Mouse (Mus musculus) midbrain, embryonic 10.5 days (tissue): ENCODE data around the gene Eif5. TPM values are rescaled to one million over a fixed set of nuclear protein-coding genes. Genes with fewer than 3 reads are reported as not detected.

Experiments
- DNase-seq: peaks from one replicate; pipeline ENCODE4 v3.0.0-alpha.2; 2017; ENCODE audit warnings: low spot score
- H3K27ac ChIP-seq: fragments of 300-500 bp; sonication (generic); replicated peaks from 2 replicates; pipeline ENCODE4 v1.5.1; 2016; ENCODE audit warnings: mild to moderate bottlenecking
- H3K27me3 ChIP-seq: fragments of 300-500 bp; sonication (generic); 2 replicates; pipeline ENCODE4 v1.6.1; 2016; ENCODE audit warnings: low read depth, mild to moderate bottlenecking; ENCODE audit not compliant: poor library complexity, severe bottlenecking
- H3K36me3 ChIP-seq: fragments of 300-500 bp; sonication (generic); 2 replicates; pipeline ENCODE4 v1.6.1; 2016; ENCODE audit warnings: mild to moderate bottlenecking, moderate library complexity
- H3K4me1 ChIP-seq: fragments of 300-500 bp; sonication (generic); 2 replicates; pipeline ENCODE4 v1.6.1; 2016
- H3K4me3 ChIP-seq: fragments of 300-500 bp; sonication (generic); 2 replicates; pipeline ENCODE4 v1.5.1; 2016; ENCODE audit warnings: mild to moderate bottlenecking, moderate library complexity
- H3K9me3 ChIP-seq: fragments of 300-500 bp; sonication (generic); replicated peaks from 2 replicates; pipeline ENCODE4 v1.6.1; 2016; ENCODE audit warnings: mild to moderate bottlenecking
- WGBS: fragments of 180-500 bp; shearing (Covaris S2); methylation state at CpG from one replicate; pipeline ENCODE4 v1.1.7; 2016; 5-methylcytosine and 5-hydroxymethylcytosine counted together
- polyA plus RNA-seq: library from polyadenylated mRNA; unstranded; fragments of >200 nt; fragmentation: Nextera tagmentation; extraction: Ambion mirVana; gene quantifications from 2 replicates; pipeline ENCODE4 v1.2.1, GENCODE M21; 2016

Eif5 gene
- polyA plus RNA-seq, 1 experiment from 2014 or later, result 786 TPM

DNA sequence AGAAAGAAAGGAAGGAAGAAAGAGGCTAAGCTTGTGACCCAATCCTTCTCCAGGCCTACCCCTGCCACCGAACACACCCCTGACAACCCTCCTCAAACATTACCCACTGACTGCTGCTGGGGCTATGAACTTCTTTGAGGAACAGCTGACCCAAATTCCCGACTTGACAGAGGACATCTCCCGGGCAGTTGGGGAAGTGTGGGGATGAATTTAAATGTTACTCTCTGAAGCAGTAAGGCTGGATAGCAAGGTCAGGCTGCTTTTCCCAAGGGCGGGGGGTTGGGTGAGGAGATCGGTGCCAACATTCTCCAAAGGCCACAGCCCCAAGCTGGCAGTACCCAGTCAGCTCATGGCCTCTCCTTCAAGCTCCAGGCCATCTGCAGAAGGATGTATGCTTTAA, 24.1 kb upstream of the Eif5 start:
- no peaks in the 10 kb centered on the region for H3K9me3 ChIP-seq
- H3K27ac ChIP-seq, result no peak overlapping the region
- H3K36me3 ChIP-seq, result no peaks in the 10 kb centered on the region
- H3K4me1 ChIP-seq, result no peaks in the 10 kb centered on the region
- no peak for DNase-seq
- H3K27me3 ChIP-seq, result no peaks in the 10 kb centered on the region
- H3K4me3 ChIP-seq, result no peak overlapping the region
- WGBS, result 78% methylated on average over 5 of the region's 5 CpGs

DNA sequence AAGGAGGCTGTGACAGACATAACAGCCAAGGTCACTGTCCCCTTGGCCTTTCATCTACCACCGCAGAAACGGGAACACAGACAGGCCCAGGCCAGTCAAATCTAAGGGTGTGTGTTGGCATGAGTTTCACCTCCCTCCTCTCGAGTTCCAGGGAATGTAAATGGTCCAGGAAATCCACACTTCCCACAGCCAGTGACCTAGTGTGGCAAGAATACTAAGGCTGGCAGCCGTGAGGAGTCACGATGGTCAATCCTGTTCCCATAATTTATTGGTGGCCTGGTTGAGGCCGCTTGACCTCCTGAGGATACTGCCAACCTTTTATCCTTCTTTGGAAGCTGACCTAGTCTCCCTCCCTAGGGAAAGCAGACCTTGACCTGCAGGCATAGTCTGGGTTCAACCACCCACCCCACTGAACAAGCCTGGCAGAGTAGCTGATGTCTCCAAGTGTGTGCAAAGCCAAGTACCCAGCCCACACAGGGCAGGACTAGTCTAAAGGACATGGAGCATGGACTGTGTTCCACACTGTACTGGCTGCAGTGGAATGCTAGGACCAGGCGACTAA, 23.5 kb upstream of the Eif5 start:
- 78% methylated on average over 7 of the region's 7 CpGs for WGBS
- no peaks in the 10 kb centered on the region for H3K9me3 ChIP-seq
- no peak overlapping the region for H3K27ac ChIP-seq
- H3K27me3 ChIP-seq, result no peaks in the 10 kb centered on the region
- H3K4me3 ChIP-seq, result no peak overlapping the region
- DNase-seq, result no peak
- H3K36me3 ChIP-seq, result no peaks in the 10 kb centered on the region
- H3K4me1 ChIP-seq, result no peaks in the 10 kb centered on the region

DNA sequence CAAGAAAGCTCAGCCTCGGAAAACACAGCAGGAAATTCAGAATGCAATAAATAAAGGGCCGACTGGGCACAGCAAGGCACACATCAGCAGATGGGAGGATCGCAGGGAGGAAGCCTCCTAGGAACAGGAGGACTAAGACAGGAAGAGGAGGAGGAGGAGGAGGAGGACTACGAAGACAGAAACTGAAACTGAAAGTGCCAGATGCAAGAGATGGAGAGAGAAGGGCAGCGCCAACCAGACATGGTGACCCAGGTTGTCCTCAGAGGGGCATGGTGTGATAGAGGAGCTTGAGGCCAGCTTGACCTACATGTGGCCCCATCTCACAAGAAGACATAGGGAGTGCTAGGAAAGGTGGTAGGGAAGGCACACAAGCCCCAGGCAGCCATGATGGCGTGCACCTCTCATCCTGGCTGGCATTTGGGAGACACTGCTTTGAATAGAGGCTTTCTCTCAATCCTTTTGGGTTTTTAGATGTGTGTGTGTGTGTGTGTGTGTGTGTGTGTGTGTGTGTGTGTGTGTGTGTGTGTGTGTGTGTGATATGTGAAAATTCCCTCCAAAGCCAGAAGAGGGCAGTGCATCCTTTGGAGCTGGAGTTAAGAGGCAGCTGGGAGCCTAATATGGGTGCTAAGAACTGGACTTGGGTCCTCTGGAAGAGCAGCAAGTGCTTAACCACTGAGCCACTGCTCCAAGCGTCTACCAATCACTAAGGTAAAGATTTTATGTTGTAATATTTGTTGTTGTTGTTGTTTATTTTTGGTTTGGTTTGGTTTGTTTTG, 22.8 kb upstream of the Eif5 start:
- no peaks in the 10 kb centered on the region for H3K4me1 ChIP-seq
- no peaks in the 10 kb centered on the region for H3K27me3 ChIP-seq
- H3K27ac ChIP-seq, result no peak overlapping the region
- no peaks in the 10 kb centered on the region for H3K9me3 ChIP-seq
- H3K4me3 ChIP-seq, result no peak overlapping the region
- no peaks in the 10 kb centered on the region for H3K36me3 ChIP-seq
- 80% methylated on average over 7 of the region's 7 CpGs for WGBS
- DNase-seq, result no peak

DNA sequence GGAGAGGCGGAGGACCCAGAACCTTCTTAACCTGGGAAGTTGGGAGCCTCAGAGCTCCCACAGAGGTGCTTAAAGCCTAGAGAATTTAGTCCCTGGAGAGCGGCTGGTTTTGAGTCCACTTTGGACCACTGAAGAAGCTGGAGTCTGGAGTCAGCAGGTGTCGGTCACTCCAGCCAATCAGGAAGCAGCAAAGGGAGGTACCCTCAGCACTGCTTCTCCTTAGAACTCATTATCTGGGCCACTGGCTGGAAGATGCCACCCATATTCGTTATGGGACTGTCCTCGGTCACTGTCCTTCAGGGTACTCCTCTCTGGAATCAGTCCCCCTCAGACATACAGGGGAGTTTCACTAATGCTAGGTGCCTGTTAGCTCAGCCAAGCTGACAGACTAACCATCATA, 21.9 kb upstream of the Eif5 start:
- H3K27ac ChIP-seq, result no peak overlapping the region
- no peaks in the 10 kb centered on the region for H3K36me3 ChIP-seq
- H3K4me3 ChIP-seq, result no peak overlapping the region
- DNase-seq, result no peak
- WGBS, result 93% methylated on average over 5 of the region's 5 CpGs
- H3K9me3 ChIP-seq, result no peaks in the 10 kb centered on the region
- H3K4me1 ChIP-seq, result no peaks in the 10 kb centered on the region
- H3K27me3 ChIP-seq, result no peaks in the 10 kb centered on the region

DNA sequence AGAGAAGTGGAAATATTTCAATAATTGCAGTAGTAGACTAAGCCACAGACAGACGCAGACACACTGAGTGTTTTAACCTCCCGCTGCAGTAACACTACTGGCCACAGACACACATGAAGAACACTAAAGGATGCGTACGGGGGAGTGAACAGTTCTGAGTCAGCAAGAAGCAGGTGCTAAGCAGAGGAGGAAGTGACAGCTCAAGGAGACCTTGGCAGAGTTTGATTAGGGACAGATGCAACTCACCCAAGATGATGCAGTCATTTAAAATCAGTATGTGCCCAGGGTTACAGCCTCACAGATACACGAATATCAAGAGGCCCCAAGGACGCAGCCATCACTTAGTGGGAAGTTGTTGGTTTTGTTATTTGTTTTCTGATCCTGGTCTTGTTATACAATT, 21.0 kb upstream of the Eif5 start:
- H3K27me3 ChIP-seq, result no peaks in the 10 kb centered on the region
- no peak for DNase-seq
- no peaks in the 10 kb centered on the region for H3K36me3 ChIP-seq
- WGBS, result 86% methylated on average over 6 of the region's 6 CpGs
- H3K4me3 ChIP-seq, result no peak overlapping the region
- no peaks in the 10 kb centered on the region for H3K4me1 ChIP-seq
- H3K27ac ChIP-seq, result no peak overlapping the region
- H3K9me3 ChIP-seq, result peaks cover 6% of the 10 kb centered on the region; the same call in 1 of the 2 replicates

DNA sequence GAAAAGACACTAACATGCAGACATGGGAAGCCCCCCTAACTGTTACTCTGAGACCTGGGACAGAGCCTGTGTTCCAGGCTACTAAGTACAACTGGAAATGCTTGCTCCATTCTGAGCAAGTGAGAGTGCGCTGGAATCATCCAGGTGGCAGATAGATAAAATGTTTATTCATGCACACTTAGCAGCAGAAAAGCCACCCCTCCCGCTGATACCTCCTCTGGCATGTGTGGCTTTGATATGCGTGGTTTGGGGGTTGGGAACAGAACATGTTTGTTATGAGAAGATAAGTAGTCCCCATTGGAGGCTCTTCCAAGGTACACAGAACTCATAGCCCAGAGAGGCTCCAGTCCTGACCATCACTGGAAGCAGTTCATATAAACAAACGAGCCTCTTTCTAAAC, 19.9 kb upstream of the Eif5 start:
- 69% methylated on average over 4 of the region's 4 CpGs for WGBS
- no peaks in the 10 kb centered on the region for H3K36me3 ChIP-seq
- H3K9me3 ChIP-seq, result peaks cover 16% of the 10 kb centered on the region
- no peak overlapping the region for H3K27ac ChIP-seq
- H3K4me3 ChIP-seq, result no peak overlapping the region
- H3K27me3 ChIP-seq, result no peaks in the 10 kb centered on the region
- DNase-seq, result no peak
- no peaks in the 10 kb centered on the region for H3K4me1 ChIP-seq

DNA sequence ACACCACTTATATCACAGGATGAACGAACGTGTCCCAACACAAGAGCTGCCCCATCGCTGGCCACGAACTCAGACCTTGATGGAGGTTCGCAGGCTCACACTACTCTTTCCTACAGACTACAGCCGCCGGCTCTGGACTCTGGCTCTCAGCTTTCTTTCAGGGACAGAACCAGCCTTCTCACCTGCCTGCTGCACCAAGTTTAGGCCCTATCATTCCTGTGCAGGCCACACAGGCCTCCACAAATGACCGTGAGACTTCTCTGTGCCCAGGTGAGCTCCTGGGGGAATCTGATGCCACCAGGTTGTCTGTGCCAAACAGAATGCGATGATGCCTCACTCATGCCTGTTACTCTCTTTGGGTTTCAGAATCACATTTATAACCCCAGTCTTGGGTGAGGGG, 19.4 kb upstream of the Eif5 start:
- DNase-seq, result no peak
- Histone ChIP-seq H3K9me3 (peaks cover 18% of the 10 kb centered on the region), H3K36me3 (no peaks in the 10 kb centered on the region), H3K27ac (no peak overlapping the region), H3K4me3 (no peak overlapping the region), H3K4me1 (no peaks in the 10 kb centered on the region), H3K27me3 (no peaks in the 10 kb centered on the region)
- 92% methylated on average over 9 of the region's 9 CpGs for WGBS

DNA sequence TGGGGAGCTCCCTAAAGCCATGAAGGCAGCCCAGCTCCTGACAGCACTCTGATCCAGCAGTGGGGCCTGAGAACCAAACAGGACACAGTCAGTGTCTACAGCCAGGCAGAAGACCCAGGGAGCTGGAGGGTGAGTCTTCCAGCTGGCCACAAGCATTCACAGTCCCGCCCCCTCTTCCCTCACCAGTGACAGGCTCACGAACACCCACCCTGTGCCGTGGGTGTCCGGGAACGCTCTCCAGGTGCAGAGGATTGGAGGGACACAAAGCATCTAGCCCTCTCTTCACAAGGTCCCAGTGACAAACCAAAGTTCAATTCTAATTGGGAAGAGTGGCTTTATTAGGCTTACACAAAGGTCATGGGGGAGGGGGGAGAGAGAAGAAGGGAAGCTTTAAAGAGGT, 18.0 kb upstream of the Eif5 start:
- H3K27me3 ChIP-seq, result no peaks in the 10 kb centered on the region
- H3K4me1 ChIP-seq, result no peaks in the 10 kb centered on the region
- no peaks in the 10 kb centered on the region for H3K36me3 ChIP-seq
- DNase-seq, result no peak
- H3K27ac ChIP-seq, result no peak overlapping the region
- WGBS, result 78% methylated on average over 5 of the region's 5 CpGs
- H3K9me3 ChIP-seq, result peaks cover 18% of the 10 kb centered on the region
- H3K4me3 ChIP-seq, result no peak overlapping the region

DNA sequence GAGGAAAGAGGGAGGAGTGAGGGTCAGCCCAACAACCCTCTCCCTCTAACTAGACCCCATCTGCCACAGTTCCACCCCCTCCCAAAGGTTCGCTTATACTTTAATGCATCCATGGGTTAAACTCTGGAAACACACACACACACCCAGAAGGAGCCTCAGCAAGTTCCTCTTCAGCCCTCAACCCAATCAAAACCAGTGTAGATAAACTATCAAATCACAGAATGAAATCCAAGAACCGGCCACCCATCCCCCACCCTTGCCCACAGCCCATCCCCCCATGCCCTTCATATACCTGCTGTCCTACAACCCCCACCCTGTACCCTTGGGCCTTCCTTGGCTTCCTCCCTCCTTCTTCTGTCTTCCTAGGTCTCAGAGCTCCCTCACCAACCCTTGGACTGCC, 16.8 kb upstream of the Eif5 start:
- Histone ChIP-seq H3K27ac (no peak overlapping the region), H3K9me3 (peaks cover 18% of the 10 kb centered on the region), H3K36me3 (no peaks in the 10 kb centered on the region), H3K27me3 (no peaks in the 10 kb centered on the region), H3K4me3 (no peak overlapping the region), H3K4me1 (no peaks in the 10 kb centered on the region)
- 89% methylated on average over 2 of the region's 2 CpGs for WGBS
- DNase-seq, result no peak

DNA sequence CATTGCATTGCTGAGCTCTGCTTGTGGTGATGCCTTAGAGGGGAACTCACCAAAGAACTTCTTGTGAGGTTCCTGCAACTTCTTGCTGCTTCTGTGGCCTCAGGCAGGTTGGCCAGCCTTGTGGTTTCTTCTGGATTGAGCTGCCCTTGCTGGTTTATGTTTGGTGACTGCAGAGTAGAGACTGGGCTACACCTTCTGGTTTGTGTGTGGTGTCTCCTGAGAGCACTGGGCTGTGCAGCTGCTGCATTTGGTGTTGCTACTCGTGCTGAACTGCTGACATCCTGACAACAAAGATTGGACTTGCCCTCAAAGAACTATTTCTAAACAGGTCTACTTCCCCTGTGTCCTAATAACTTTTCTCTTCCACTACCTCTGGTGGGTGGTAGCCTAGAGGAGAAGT, 13.3 kb upstream of the Eif5 start:
- no peak overlapping the region for H3K27ac ChIP-seq
- no peak overlapping the region for H3K4me3 ChIP-seq
- no peaks in the 10 kb centered on the region for H3K4me1 ChIP-seq
- DNase-seq, result no peak
- H3K27me3 ChIP-seq, result no peaks in the 10 kb centered on the region
- H3K9me3 ChIP-seq, result peaks cover 18% of the 10 kb centered on the region
- H3K36me3 ChIP-seq, result no peaks in the 10 kb centered on the region
- 80% methylated on average over 1 of the region's 1 CpGs for WGBS

DNA sequence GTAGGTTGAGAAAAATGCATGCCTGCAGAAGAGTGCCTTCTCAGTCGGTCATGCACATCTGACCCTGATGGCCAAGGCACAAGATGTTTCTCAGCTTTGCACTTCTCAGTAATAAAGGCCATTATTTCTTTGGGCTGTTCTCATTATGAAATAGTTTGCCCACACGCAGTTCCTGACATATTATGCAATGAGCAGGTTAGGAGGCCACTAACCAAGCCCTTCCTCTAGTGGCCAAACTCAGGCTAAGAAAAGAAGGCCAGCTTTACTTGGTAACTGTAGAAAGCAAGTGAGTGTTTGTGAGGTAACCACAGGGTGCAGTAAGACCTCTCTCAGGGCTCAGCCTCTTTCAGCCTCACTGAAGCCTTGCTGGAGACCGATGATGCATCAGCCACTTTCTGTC, 12.9 kb upstream of the Eif5 start:
- Histone ChIP-seq H3K36me3 (no peaks in the 10 kb centered on the region), H3K4me1 (no peaks in the 10 kb centered on the region), H3K27me3 (no peaks in the 10 kb centered on the region), H3K27ac (no peak overlapping the region), H3K9me3 (peaks cover 18% of the 10 kb centered on the region), H3K4me3 (no peak overlapping the region)
- no peak for DNase-seq
- WGBS, result 83% methylated on average over 3 of the region's 3 CpGs

DNA sequence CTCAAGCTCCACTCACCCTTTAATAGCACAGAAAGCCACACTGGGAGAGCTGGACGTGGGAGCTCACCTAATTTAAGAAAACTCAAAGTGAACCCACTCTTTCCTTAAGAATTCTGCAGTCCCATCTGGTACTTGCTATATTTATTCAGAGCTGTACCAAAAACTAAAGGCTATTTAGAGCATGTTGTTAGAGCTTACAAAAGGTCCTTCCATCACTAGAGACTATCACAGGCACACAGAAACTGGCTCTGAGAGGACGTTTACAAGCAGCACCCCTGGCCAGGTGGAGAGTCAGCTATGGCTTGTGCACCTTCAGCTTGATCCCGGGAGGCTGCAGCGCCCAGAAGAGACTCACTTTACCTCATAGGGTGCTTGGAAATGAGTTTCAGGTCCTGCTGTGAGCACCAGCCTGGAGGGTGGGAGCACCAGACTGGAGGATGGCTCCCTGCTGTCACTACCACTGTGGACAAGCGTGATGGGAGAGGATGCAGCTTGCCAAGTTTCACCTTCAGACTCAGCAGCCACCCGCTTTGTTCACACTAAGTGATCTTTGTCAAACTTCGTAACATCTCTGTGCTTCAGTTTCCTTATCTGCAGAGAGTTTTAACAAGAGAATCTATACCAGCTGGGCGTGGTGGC, 10.1 kb upstream of the Eif5 start:
- no peak for DNase-seq
- no peaks in the 10 kb centered on the region for H3K4me1 ChIP-seq
- no peak overlapping the region for H3K27ac ChIP-seq
- H3K9me3 ChIP-seq, result peaks cover 3% of the 10 kb centered on the region; the same call in 1 of the 2 replicates
- H3K36me3 ChIP-seq, result no peaks in the 10 kb centered on the region
- no peaks in the 10 kb centered on the region for H3K27me3 ChIP-seq
- 67% methylated on average over 8 of the region's 8 CpGs for WGBS
- no peak overlapping the region for H3K4me3 ChIP-seq

DNA sequence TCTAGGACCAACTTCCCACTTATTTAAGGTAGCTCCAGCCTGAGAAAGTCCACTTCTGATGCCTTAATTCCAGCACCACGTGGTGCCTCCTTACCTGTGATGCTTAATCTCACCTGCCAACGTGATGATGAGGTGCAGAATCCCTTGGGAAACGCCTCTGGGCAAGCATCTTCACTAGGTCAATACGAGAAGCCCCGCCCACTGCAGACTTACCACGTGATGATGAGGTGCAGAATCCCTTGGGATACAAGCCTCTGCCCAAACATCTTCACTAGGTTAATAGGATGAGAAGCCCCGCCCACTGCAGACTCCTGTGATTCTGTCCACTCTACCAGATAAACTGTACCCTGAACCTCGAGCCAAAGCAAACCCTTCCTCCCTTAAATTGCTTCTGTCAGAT, 8.6 kb upstream of the Eif5 start:
- no peaks in the 10 kb centered on the region for H3K27me3 ChIP-seq
- no peak overlapping the region for H3K27ac ChIP-seq
- DNase-seq, result no peak
- H3K9me3 ChIP-seq, result no peaks in the 10 kb centered on the region
- no peaks in the 10 kb centered on the region for H3K4me1 ChIP-seq
- no peak overlapping the region for H3K4me3 ChIP-seq
- WGBS, result 24% methylated on average over 8 of the region's 8 CpGs
- no peaks in the 10 kb centered on the region for H3K36me3 ChIP-seq
